21 mouse cellular contexts compared by ENCODE assay signal in the genomic region with DNA sequence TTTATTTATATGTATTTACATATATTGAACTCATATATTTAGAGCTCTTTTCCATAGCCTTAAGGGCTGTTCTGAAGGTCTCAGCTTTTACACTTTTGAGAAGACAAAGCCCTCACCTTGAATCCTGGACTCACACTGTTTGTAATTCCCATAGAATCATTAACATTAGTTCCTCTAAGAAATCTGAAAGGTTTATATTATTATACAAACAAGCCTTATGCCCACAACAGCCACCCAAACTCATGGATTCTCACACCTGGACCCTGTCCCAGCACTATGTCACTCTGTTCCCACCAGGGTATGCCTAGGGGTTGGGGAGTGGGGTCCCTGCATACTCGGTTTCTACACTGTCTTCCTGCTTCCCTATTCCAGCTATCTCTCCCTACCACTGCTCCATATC.
DNase-seq lines count a peak whose midpoint lies in the region; ATAC-seq lines count a peak whose summit lies in the region.
"Had no signal": no experiment of that assay in that cellular context is flagged by ENCODE, and none has a peak within 500 bp of the region (broad histone marks: within the 10 kb centered on the region; RNA-seq: fewer than 3 reads in every experiment).

No protein-coding gene starts in this region.

- H3K4me3 ChIP-seq in hindbrain, embryonic 11.5 days (ENCODE audit: low read depth, low read length): no peak overlapping the region
- H3K4me3 ChIP-seq: embryonic facial prominence, embryonic 10.5 days; embryonic facial prominence, embryonic 12.5 days; forebrain, embryonic 13.5 days; forebrain, embryonic 15.5 days had no signal

- ATAC-seq in hindbrain, embryonic 11.5 days (ENCODE audit: low FRiP score): no peak
- ATAC-seq: activated CD4-positive, CD25-positive, alpha-beta regulatory T cell, adult 4 months; forebrain, embryonic 13.5 days; forebrain, embryonic 15.5 days; forebrain, postnatal 0 days; Patski had no signal

- no peak overlapping the region for H3K4me2 ChIP-seq in hindbrain, embryonic 11.5 days (replicated peaks; ENCODE audit: low read depth, low read length)
- H3K4me2 ChIP-seq: embryonic facial prominence, embryonic 12.5 days; forebrain, embryonic 13.5 days; forebrain, embryonic 15.5 days had no signal

- H3K27me3 ChIP-seq in hindbrain, embryonic 11.5 days (ENCODE audit: control insufficient read depth, insufficient read depth, low read length): no peaks in the 10 kb centered on the region
- H3K27me3 ChIP-seq: embryonic facial prominence, embryonic 12.5 days; forebrain, embryonic 13.5 days; forebrain, embryonic 15.5 days; Patski had no signal

- H3K27ac ChIP-seq in hindbrain, embryonic 11.5 days (ENCODE audit: low read depth, low read length): no peak overlapping the region
- H3K27ac ChIP-seq: embryonic facial prominence, embryonic 10.5 days; embryonic facial prominence, embryonic 12.5 days; forebrain, embryonic 13.5 days; forebrain, embryonic 15.5 days had no signal

- DNase-seq in ES-CJ7 (ENCODE audit: low read depth, low spot score): peak; percentile 56
- DNase-seq in R1 (ENCODE audit: low read depth, low spot score): peak; percentile 34
- no peak for DNase-seq in hindbrain, embryonic 11.5 days (ENCODE audit: low spot score)
- no peak for DNase-seq in layer of hippocampus, postnatal 25 days (ENCODE audit: extremely low spot score in 1 of 2, low spot score in 1 of 2)
- no peak for DNase-seq in ovary, postnatal 36 days (ENCODE audit: low spot score)
- DNase-seq: adrenal gland, adult 8-10 months; adrenal gland, postnatal 14 days; adrenal gland, postnatal 36 days; cerebellum, adult 11-12 months; cerebellum, adult 2 months; cerebellum, adult 9-10 months; cerebellum, postnatal 10 days; cerebellum, postnatal 25 days; forebrain, postnatal 0 days had no signal

- no peak overlapping the region for H3K9ac ChIP-seq in hindbrain, embryonic 11.5 days (ENCODE audit: low read depth, low read length)
- H3K9ac ChIP-seq: embryonic facial prominence, embryonic 12.5 days; forebrain, embryonic 13.5 days; forebrain, embryonic 15.5 days; forebrain, postnatal 0 days had no signal

- H3K4me1 ChIP-seq in hindbrain, embryonic 11.5 days (replicated peaks; ENCODE audit: control insufficient read depth, insufficient read depth, low read length): no peaks in the 10 kb centered on the region
- H3K4me1 ChIP-seq: embryonic facial prominence, embryonic 10.5 days; embryonic facial prominence, embryonic 12.5 days; forebrain, embryonic 13.5 days; forebrain, embryonic 15.5 days had no signal

- no peaks in the 10 kb centered on the region for H3K9me3 ChIP-seq in hindbrain, embryonic 11.5 days (ENCODE audit: control insufficient read depth, low read length)
- H3K9me3 ChIP-seq: embryonic facial prominence, embryonic 10.5 days; embryonic facial prominence, embryonic 12.5 days; forebrain, embryonic 13.5 days; forebrain, embryonic 15.5 days; G1E had no signal

- 65% methylated on average over 1 of the region's 1 CpGs for WGBS in hindbrain, embryonic 11.5 days

- no peaks in the 10 kb centered on the region for H3K36me3 ChIP-seq in hindbrain, embryonic 11.5 days (ENCODE audit: control insufficient read depth, insufficient read depth, low read length)
- H3K36me3 ChIP-seq: embryonic facial prominence, embryonic 10.5 days; embryonic facial prominence, embryonic 12.5 days; forebrain, embryonic 15.5 days; G1E had no signal

Comparison
In these comparisons a context has a peak if more than half of its experiments do, and no peak if none do; other contexts are left out.
1. DNase-seq: peak in ES-CJ7 (single experiment) and R1 (single experiment); none in hindbrain, embryonic 11.5 days (single experiment), layer of hippocampus, postnatal 25 days (0 of 2) and ovary, postnatal 36 days (single experiment).